Mouse (Mus musculus) neural tube, embryonic 13.5 days (tissue): ENCODE results near the gene Prss28. TPM values are rescaled to one million over a fixed set of nuclear protein-coding genes. Genes with fewer than 3 reads are reported as not detected.

Experiments used
- ATAC-seq: fragments of 200-750 bp; cut with Nextera tagmentation; 2 replicates; pipeline ENCODE4 v1.8.0; 2017; ENCODE audit warnings: low read depth, mild to moderate bottlenecking, moderate TSS enrichment, moderate library complexity
- H3K27ac ChIP-seq: fragments of 300-500 bp; sonication (generic); replicated peaks from 2 replicates; pipeline ENCODE4 v1.5.1; 2015; ENCODE audit warnings: moderate library complexity, mild to moderate bottlenecking, inconsistent platforms
- H3K27me3 ChIP-seq: fragments of 300-500 bp; sonication (generic); 2 replicates; pipeline ENCODE4 v1.6.1; 2015; ENCODE audit warnings: mild to moderate bottlenecking, inconsistent platforms
- H3K36me3 ChIP-seq: fragments of 300-500 bp; sonication (generic); 2 replicates; pipeline ENCODE4 v1.6.1; 2015; ENCODE audit warnings: mild to moderate bottlenecking, inconsistent platforms
- H3K4me1 ChIP-seq: fragments of 300-500 bp; sonication (generic); replicated peaks from 2 replicates; pipeline ENCODE4 v1.6.1; 2015; ENCODE audit warnings: inconsistent platforms
- H3K4me2 ChIP-seq: fragments of 300-500 bp; sonication (generic); 2 replicates; pipeline ENCODE4 v1.6.1; 2015; ENCODE audit warnings: inconsistent platforms, mild to moderate bottlenecking, moderate library complexity
- H3K4me3 ChIP-seq: fragments of 300-500 bp; sonication (generic); 2 replicates; pipeline ENCODE4 v1.5.1; 2015; ENCODE audit warnings: mild to moderate bottlenecking, inconsistent platforms
- H3K9ac ChIP-seq: fragments of 300-500 bp; sonication (generic); 2 replicates; pipeline ENCODE4 v1.6.1; 2015; ENCODE audit warnings: moderate library complexity, mild to moderate bottlenecking, inconsistent platforms
- H3K9me3 ChIP-seq: fragments of 300-500 bp; sonication (generic); 2 replicates; pipeline ENCODE4 v1.6.1; 2016; ENCODE audit warnings: inconsistent platforms
- WGBS: fragments of 180-500 bp; shearing (Covaris S2); methylation state at CpG from one replicate; pipeline ENCODE4 v1.1.7; 2015; 5-methylcytosine and 5-hydroxymethylcytosine counted together
- polyA plus RNA-seq: library from polyadenylated mRNA; unstranded; fragments of >200 nt; fragmentation: Nextera tagmentation; extraction: Ambion mirVana; gene quantifications from 2 replicates; pipeline ENCODE4 v1.2.1, GENCODE M21; 2015

The Prss28 gene
- polyA plus RNA-seq, 1 experiment from 2014 or later: not detected

DNA sequence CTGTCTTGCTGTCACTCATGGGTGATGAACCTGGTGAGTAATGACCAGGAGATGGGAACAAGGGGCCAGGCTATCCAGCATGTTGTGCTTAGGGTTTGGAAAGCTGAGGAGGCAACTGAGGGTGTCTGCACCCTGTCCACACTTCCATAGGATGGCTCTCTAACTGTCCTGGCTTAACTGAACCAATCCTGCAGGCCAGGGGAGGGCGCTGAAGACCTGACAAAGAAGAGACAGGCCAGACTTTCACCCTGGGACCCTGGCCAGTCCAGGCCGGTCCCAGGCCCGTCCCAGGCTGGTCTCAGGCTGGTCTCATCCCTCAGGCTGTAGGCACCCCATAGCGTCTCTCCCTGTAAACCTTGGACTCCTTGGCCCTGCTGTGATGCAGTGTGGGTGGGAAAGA lies 18.0 kb upstream of the Prss28 start:
- no peaks in the 10 kb centered on the region for H3K4me1 ChIP-seq
- WGBS: 40% methylated on average over 4 of the region's 4 CpGs
- no peak overlapping the region for H3K27ac ChIP-seq
- no peak overlapping the region for H3K4me2 ChIP-seq
- H3K4me3 ChIP-seq: no peak overlapping the region
- no peaks in the 10 kb centered on the region for H3K36me3 ChIP-seq
- ATAC-seq: no peak
- H3K9ac ChIP-seq: no peak overlapping the region
- H3K9me3 ChIP-seq: no peaks in the 10 kb centered on the region
- H3K27me3 ChIP-seq: no peaks in the 10 kb centered on the region

DNA sequence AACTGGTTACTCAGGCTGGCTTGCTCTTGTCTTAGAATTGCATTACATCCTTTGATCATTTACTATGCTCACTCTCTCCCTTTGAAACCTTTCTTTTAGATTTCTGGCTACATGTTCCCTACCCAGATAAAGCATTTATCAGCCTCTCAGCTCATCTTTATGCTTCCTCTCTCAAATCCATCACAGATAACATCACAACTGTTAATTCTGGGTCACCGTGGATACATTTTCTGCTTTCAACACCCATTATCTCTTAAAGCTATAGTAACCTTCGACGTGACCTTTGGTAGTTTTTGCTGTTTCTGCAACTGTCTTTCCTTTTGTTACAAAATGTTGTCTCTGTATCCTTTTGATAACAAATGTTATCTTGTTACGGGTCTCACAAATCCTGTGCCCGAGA lies 15.0 kb upstream of the Prss28 start:
- Histone ChIP-seq H3K9ac (no peak overlapping the region), H3K27me3 (no peaks in the 10 kb centered on the region), H3K9me3 (no peaks in the 10 kb centered on the region), H3K4me1 (no peaks in the 10 kb centered on the region), H3K4me3 (no peak overlapping the region), H3K4me2 (no peak overlapping the region), H3K27ac (no peak overlapping the region), H3K36me3 (no peaks in the 10 kb centered on the region)
- no peak for ATAC-seq
- WGBS: 85% methylated on average over 5 of the region's 5 CpGs

DNA sequence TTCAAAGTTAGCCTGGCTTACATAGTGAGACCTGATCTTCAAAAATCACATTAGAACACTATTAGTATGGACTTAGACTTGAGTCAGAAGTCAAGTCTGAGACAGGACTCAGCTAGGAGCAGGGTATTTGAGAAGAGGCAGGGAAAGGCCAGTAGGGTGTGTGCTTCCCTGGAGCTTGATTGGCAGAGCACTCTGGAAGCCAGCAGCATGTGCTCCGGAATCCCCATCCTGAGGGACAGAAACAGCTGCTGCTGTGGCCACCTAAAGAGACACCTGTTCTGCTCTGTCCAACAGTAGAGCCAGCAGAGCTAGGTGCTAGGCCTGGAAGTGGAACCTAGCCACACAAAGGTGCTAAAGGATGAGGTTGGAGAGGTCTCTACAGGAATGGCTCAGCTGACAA lies 14.3 kb upstream of the Prss28 start:
- Histone ChIP-seq H3K36me3 (no peaks in the 10 kb centered on the region), H3K4me1 (no peaks in the 10 kb centered on the region), H3K9me3 (no peaks in the 10 kb centered on the region), H3K4me3 (no peak overlapping the region), H3K27me3 (no peaks in the 10 kb centered on the region), H3K9ac (no peak overlapping the region), H3K4me2 (no peak overlapping the region), H3K27ac (no peak overlapping the region)
- no peak for ATAC-seq
- WGBS: 58% methylated on average over 1 of the region's 1 CpGs

DNA sequence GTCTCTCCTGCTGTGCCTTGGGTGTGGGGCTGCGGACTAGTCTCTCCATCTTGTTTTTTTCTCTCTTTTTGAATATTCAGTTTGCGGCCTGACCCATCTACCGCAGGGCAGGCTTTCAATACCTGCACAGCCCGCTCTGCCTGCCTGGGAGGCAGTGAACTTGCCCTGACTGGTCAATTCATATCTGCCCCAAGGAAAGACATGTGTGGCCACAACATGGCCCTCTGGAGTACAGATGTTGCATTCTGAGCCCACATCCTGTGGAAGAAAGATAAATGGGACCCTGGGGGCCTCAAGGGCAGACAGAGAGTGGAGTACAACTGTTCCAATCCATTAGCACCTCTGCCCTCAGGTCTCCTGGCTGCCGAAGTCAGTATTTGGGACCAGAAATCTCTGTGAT lies 10.4 kb upstream of the Prss28 start, which contains the start of gene Prss34:
Gene Prss34, plus strand, starts transcription at position 301 of the 400 bp plus-strand sequence.
- H3K9me3 ChIP-seq: no peaks in the 10 kb centered on the region
- H3K36me3 ChIP-seq: no peaks in the 10 kb centered on the region
- no peaks in the 10 kb centered on the region for H3K4me1 ChIP-seq
- H3K9ac ChIP-seq: no peak within 1 kb of the TSS
- H3K4me3 ChIP-seq: no peak within 1 kb of the TSS
- H3K27me3 ChIP-seq: no peaks in the 10 kb centered on the region
- no peak within 1 kb of the TSS for H3K27ac ChIP-seq
- 76% methylated on average over 5 of the region's 5 CpGs for WGBS
- ATAC-seq: no peak
- no peak within 1 kb of the TSS for H3K4me2 ChIP-seq

DNA sequence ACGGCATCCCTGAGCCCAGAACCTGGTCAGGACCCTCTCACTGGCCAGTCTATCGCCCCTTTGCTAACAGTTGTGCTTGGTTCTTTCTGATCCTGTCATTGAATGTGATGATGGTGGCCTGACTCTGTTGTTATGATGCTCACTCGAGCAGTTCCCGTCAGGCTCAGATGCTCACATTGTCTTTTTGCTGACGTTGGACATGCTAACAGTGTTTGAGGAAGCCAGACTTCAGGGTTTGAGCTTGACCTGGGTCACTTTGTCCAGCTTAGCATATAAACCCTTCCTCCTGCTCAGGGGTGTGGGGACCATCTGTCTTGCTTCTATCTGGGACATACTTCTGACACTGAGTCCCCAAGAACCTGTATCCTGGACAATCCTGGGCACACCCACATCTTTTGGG lies 9.9 kb downstream of the Prss28 start, which contains the start of gene Prss29:
Gene Prss29, plus strand, starts transcription at position 301 of the 400 bp plus-strand sequence.
- Histone ChIP-seq H3K27ac (no peak within 1 kb of the TSS), H3K9me3 (no peaks in the 10 kb centered on the region), H3K4me2 (no peak within 1 kb of the TSS), H3K9ac (no peak within 1 kb of the TSS), H3K27me3 (0 out of 2 replicates have a peak, but pooled peaks cover 4% of the 10 kb centered on the region), H3K4me1 (no peaks in the 10 kb centered on the region), H3K4me3 (no peak within 1 kb of the TSS), H3K36me3 (no peaks in the 10 kb centered on the region)
- ATAC-seq: no peak
- 83% methylated on average over 5 of the region's 5 CpGs for WGBS

DNA sequence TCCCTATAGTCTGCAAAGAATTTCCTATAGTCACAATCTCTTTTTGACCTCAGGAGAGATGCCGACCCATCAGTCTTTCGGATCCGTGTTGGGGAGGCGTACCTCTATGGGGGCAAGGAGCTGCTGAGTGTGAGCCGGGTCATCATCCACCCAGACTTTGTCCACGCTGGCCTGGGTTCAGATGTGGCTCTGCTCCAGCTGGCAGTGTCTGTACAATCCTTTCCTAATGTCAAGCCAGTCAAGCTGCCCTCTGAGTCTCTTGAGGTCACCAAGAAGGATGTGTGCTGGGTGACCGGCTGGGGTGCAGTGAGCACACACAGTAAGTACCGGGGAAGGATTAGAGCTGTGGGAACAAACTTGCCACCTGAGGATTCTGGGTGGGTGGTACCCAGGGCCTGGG lies 12.4 kb downstream of the Prss28 start:
- Histone ChIP-seq H3K27me3 (0 out of 2 replicates have a peak, but pooled peaks cover 4% of the 10 kb centered on the region), H3K9me3 (no peaks in the 10 kb centered on the region), H3K4me1 (no peaks in the 10 kb centered on the region), H3K27ac (no peak overlapping the region), H3K4me2 (no peak overlapping the region), H3K9ac (no peak overlapping the region), H3K36me3 (no peaks in the 10 kb centered on the region), H3K4me3 (no peak overlapping the region)
- WGBS: 91% methylated on average over 8 of the region's 8 CpGs
- ATAC-seq: no peak

DNA sequence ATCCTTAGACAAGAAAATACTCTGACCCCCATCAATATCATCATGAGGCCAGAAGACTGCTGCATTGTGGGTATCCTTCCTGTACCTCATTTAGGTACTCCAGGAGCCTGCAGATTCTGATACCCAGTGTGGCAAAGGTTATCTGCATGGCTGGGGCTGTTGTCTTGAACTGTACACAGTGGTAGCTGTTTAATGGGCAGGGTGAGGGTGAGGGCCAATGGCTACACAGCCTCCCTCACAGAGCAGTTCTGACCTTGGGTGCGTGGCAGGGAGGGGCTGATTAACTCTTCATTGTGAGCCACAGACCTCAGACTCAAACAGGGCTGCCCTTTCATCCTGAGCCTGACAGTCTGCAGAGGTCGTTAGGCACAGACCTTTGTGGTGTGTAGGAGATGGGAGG lies 14.5 kb downstream of the Prss28 start:
- H3K27me3 ChIP-seq: 0 out of 2 replicates have a peak, but pooled peaks cover 4% of the 10 kb centered on the region
- no peak overlapping the region for H3K4me2 ChIP-seq
- 24% methylated on average over 2 of the region's 2 CpGs for WGBS
- H3K4me1 ChIP-seq: no peaks in the 10 kb centered on the region
- H3K27ac ChIP-seq: no peak overlapping the region
- H3K9me3 ChIP-seq: no peaks in the 10 kb centered on the region
- ATAC-seq: no peak
- no peak overlapping the region for H3K9ac ChIP-seq
- H3K4me3 ChIP-seq: no peak overlapping the region
- H3K36me3 ChIP-seq: no peaks in the 10 kb centered on the region

DNA sequence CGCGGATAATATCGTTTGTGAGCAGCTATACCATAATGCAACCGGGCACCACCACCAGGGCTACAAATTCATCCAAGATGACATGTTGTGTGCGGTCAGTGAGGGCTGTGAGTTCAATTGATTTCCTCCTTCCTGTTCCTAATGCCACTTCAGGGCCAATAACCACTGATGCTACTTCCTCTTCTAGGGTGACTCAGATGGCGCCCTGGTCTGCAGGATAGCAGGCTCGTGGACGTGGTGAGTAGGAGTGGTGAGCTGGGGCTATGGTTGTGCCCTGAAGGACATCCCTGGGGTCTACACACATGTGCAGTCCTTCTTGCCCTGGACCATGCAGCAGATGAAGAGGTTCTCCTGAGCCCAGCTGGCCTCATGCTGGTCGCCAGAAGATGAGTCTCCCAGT lies 23.9 kb downstream of the Prss28 start:
- H3K4me3 ChIP-seq: no peak overlapping the region
- no peak for ATAC-seq
- H3K36me3 ChIP-seq: no peaks in the 10 kb centered on the region
- WGBS: 72% methylated on average over 9 of the region's 9 CpGs
- no peaks in the 10 kb centered on the region for H3K4me1 ChIP-seq
- H3K27ac ChIP-seq: no peak overlapping the region
- no peak overlapping the region for H3K4me2 ChIP-seq
- H3K9me3 ChIP-seq: no peaks in the 10 kb centered on the region
- H3K27me3 ChIP-seq: peaks cover 17% of the 10 kb centered on the region
- H3K9ac ChIP-seq: no peak overlapping the region

DNA sequence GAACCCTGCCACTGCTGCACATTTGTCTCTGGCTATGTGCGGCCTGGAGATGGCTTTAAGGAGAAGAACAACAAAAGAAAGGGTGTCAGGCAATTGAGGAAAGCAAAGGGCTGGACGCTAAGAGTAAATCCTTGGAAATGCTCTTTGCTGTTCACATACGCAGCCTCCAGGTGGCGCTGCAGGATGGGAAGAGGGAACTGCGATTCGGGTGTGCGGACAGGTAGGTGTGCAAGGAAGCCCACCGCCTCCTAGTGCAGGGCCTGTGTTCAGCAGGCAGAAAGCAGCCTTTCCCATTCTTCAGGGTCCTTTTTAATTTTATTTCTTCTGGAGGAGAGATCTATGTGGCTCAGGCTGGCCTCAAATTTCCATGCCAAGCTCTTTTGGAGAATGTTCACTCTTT lies 25.5 kb downstream of the Prss28 start:
- ATAC-seq: no peak
- WGBS: 4% methylated on average over 8 of the region's 8 CpGs
- no peak overlapping the region for H3K9ac ChIP-seq

DNA sequence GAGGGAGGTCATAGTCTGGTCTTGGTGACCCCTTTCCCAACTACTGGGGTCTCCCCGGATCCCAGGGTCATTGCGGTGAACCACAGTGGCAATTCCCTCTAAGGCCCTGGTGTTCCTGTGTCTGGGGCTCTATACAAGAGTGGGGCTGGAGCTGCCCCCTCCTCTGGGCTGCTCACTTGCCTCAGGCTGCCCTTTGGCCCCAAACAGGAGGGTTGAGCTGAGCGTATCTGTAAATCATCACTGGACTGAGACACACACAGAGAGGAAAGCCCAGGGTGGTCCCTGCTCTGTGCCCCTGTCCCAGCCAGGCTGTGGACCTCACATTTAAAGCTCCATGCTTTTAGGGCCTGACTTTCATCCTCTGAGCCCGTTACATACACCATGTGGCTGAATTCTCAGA lies 29.8 kb downstream of the Prss28 start:
- Histone ChIP-seq H3K27me3 (peaks cover 17% of the 10 kb centered on the region), H3K9me3 (no peaks in the 10 kb centered on the region), H3K4me1 (no peaks in the 10 kb centered on the region), H3K27ac (no peak overlapping the region), H3K4me2 (no peak overlapping the region), H3K36me3 (no peaks in the 10 kb centered on the region), H3K4me3 (no peak overlapping the region), H3K9ac (no peak overlapping the region)
- 78% methylated on average over 4 of the region's 4 CpGs for WGBS
- no peak for ATAC-seq

More for the DNA sequence above, 25.5 kb downstream of the Prss28 start:
- Histone ChIP-seq H3K4me2 (no peak overlapping the region), H3K4me1 (no peaks in the 10 kb centered on the region), H3K27me3 (peaks cover 17% of the 10 kb centered on the region), H3K27ac (no peak overlapping the region), H3K36me3 (no peaks in the 10 kb centered on the region), H3K4me3 (no peak overlapping the region), H3K9me3 (no peaks in the 10 kb centered on the region)

DNA sequence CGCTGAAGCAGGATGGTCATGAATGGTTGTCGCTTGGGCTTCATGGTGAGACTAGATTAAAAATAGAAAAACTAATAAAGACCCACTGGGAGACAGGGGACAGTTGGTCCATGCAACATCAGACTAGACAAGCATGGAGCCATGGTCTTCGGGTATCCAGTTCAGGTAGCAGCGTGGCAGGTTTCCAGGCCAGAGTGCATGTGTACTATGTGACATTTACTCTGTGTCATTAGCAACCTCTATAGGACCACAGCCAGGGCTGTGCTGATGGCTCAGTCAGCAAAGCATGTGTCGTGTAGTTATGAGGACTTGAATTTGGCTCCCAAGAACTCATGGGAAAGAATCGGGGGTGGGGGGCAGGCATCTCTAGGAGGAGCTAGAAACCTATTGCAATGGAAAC lies 31.6 kb downstream of the Prss28 start:
- H3K36me3 ChIP-seq: no peaks in the 10 kb centered on the region
- 0 out of 2 replicates have a peak, but pooled peaks cover 8% of the 10 kb centered on the region for H3K27me3 ChIP-seq
- no peak overlapping the region for H3K9ac ChIP-seq
- H3K27ac ChIP-seq: no peak overlapping the region
- no peaks in the 10 kb centered on the region for H3K4me1 ChIP-seq
- H3K4me3 ChIP-seq: no peak overlapping the region
- H3K9me3 ChIP-seq: no peaks in the 10 kb centered on the region
- no peak overlapping the region for H3K4me2 ChIP-seq
- ATAC-seq: no peak
- 85% methylated on average over 6 of the region's 6 CpGs for WGBS

DNA sequence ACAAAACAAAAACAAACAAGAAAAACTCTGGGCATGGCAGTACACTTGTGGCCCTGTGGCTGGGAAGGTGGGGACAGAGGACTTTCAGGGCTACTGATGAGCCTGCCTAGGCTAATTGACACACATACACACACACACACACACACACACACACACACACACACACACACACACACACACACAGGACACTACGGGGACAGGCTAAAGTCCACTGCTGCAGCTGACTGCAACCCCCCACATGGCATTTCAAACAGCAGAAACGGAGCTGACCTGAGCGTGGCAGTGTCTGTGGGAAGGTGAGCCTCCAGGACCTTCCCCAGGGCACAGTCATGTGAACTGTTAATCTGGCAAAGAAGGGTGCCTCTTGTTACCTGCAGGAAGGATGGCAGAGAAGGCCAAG lies 33.0 kb downstream of the Prss28 start:
- WGBS: 69% methylated on average over 3 of the region's 3 CpGs
- no peak overlapping the region for H3K4me3 ChIP-seq
- 0 out of 2 replicates have a peak, but pooled peaks cover 2% of the 10 kb centered on the region for H3K27me3 ChIP-seq
- no peak for ATAC-seq
- H3K27ac ChIP-seq: no peak overlapping the region
- H3K9me3 ChIP-seq: no peaks in the 10 kb centered on the region
- no peak overlapping the region for H3K9ac ChIP-seq
- H3K4me2 ChIP-seq: no peak overlapping the region
- H3K4me1 ChIP-seq: no peaks in the 10 kb centered on the region
- H3K36me3 ChIP-seq: no peaks in the 10 kb centered on the region

DNA sequence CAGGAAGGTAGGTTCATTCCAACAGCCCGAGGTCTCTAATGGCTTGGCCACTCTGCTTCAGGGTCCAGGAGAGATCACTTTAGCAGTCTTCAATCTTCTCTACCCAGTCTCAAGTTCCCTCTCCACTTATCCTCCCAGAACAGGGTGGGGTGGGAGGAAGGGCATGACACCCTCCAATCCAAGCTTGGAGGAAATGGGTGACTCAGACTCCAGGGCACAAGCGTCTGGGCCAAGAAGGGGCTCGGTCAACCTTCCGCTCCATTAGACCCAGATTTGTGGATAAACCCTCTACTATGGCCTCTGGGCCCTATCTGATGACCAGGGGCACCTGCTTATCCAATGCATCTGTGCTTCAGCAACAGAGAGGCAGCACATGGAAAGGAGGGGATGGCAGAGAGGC lies 37.0 kb downstream of the Prss28 start, which contains the start of gene Tpsab1:
Gene Tpsab1, minus strand, starts transcription at position 101 of the 400 bp plus-strand sequence.
- Histone ChIP-seq H3K27ac (no peak within 1 kb of the TSS), H3K4me1 (no peaks in the 10 kb centered on the region), H3K4me2 (no peak within 1 kb of the TSS), H3K36me3 (no peaks in the 10 kb centered on the region), H3K9ac (no peak within 1 kb of the TSS), H3K9me3 (no peaks in the 10 kb centered on the region), H3K27me3 (no peaks in the 10 kb centered on the region), H3K4me3 (no peak within 1 kb of the TSS)
- 91% methylated on average over 4 of the region's 4 CpGs for whole genome bisulfite sequencing
- no peak for ATAC-seq
